Comparison of ENCODE assay signal across 8 mouse cellular contexts in the genomic region with DNA sequence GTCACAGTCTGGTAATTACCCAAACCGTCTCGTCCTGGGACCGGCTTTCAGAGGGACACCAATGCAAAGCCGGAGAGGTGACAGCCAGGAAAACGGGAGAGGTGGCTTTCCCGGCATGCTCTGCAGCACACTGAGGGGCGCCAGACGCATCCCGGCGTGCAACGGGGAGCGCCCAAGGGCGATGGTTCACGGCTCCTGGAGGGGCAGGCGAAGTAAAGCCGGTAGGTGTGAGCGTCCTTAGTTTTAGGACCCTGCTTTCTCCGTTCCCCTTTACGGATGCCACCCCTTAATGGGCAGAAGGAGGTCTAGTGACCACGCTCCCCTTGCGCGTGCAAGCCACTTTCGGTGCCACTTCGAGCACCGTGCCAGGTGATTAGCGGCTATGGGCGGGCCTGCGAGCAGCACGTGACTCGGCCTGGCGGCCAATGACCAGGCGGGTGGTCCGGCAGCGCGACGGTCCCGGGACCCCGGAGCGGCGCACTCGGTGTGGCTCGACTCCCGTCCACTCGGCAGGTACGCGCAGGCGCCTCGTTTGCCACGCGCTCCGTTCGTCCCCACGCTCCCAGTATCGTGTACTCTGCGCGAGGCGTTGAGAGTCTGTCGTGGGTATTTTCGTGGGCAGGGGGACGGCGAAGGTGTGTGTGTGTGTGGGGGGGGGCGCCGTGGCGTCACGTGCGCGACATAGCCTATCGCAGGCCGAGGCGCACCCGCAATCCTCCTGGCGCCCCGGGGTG. TPM values are rescaled to one million over a fixed set of nuclear protein-coding genes. Genes with fewer than 3 reads are reported as not detected.
DNase-seq lines count a peak whose midpoint lies in the region; ATAC-seq and TF ChIP-seq lines count a peak whose summit lies in the region.

No protein-coding gene starts in this region.

- TF ChIP-seq POLR2A in bone marrow macrophage, adult 2 months (IDR thresholded peaks at IDR 0.05; ENCODE audit: borderline replicate concordance, low read depth, low read length), result no peak
- TF ChIP-seq POLR2A in heart, adult 2 months (IDR thresholded peaks at IDR 0.05; ENCODE audit: insufficient read depth, low read depth, low read length), result peak; percentile 62
- TF ChIP-seq POLR2A in kidney, adult 2 months (IDR thresholded peaks at IDR 0.05; ENCODE audit: low read depth, low read length), result no peak

- H3K9ac ChIP-seq in embryonic facial prominence, embryonic 13.5 days, result peak overlapping the region; percentile 76
- peak overlapping the region; percentile 65 for H3K9ac ChIP-seq in heart, adult 2 months (ENCODE audit: low read depth, low read length)
- H3K9ac ChIP-seq in limb, embryonic 13.5 days, result peak overlapping the region; percentile 68
- H3K9ac ChIP-seq in midbrain, embryonic 14.5 days (replicated peaks; ENCODE audit: low read length), result peak overlapping the region; percentile 59

- 0 out of 2 replicates have a peak, but pooled peaks cover 4% of the 10 kb centered on the region for H3K27me3 ChIP-seq in embryonic facial prominence, embryonic 13.5 days
- no peaks in the 10 kb centered on the region for H3K27me3 ChIP-seq in heart, adult 2 months (ENCODE audit: control insufficient read depth, insufficient read depth, low read length)
- H3K27me3 ChIP-seq in kidney, adult 2 months (replicated peaks; ENCODE audit: control insufficient read depth, insufficient read depth, low read length), result no peaks in the 10 kb centered on the region
- peaks cover 6% of the 10 kb centered on the region; the same call in 1 of the 2 replicates for H3K27me3 ChIP-seq in limb, embryonic 13.5 days
- no peaks in the 10 kb centered on the region for H3K27me3 ChIP-seq in midbrain, embryonic 14.5 days (ENCODE audit: control insufficient read depth, insufficient read depth, low read length)

- peak overlapping the region; percentile 93 for H3K4me2 ChIP-seq in embryonic facial prominence, embryonic 13.5 days
- H3K4me2 ChIP-seq in limb, embryonic 13.5 days (replicated peaks), result peak overlapping the region; percentile 72
- peak overlapping the region; percentile 88 for H3K4me2 ChIP-seq in midbrain, embryonic 14.5 days (ENCODE audit: low read length)

- no peak for TF ChIP-seq CTCF in bone marrow macrophage, adult 2 months (IDR thresholded peaks at IDR 0.05; ENCODE audit: low read depth, low read length)
- no peak for TF ChIP-seq CTCF in heart, adult 2 months (IDR thresholded peaks at IDR 0.05)
- no peak for TF ChIP-seq CTCF in kidney, adult 2 months (conservative IDR thresholded peaks at IDR 0.05; ENCODE audit: insufficient read depth, insufficient read length, low read depth, low read length)

- peaks cover 3% of the 10 kb centered on the region; the same call in 1 of the 2 replicates for H3K4me1 ChIP-seq in bone marrow macrophage, adult 2 months (ENCODE audit: control insufficient read depth, insufficient read depth, low read length)
- 0 out of 2 replicates have a peak, but pooled peaks cover 7% of the 10 kb centered on the region for H3K4me1 ChIP-seq in embryonic facial prominence, embryonic 13.5 days
- no peaks in the 10 kb centered on the region for H3K4me1 ChIP-seq in heart, adult 2 months (ENCODE audit: control insufficient read depth, insufficient read depth, low read length)
- H3K4me1 ChIP-seq in kidney, adult 2 months (ENCODE audit: control insufficient read depth, insufficient read depth, low read length), result no peaks in the 10 kb centered on the region
- H3K4me1 ChIP-seq in limb, embryonic 13.5 days, result peaks cover 6% of the 10 kb centered on the region
- peaks cover 2% of the 10 kb centered on the region; the same call in 1 of the 2 replicates for H3K4me1 ChIP-seq in midbrain, embryonic 14.5 days (ENCODE audit: control insufficient read depth, insufficient read depth, low read length)

- intact Hi-C loops in heart, adult 2 months (cut with DNase I), result loop anchor here (2.0 kb wide), 2 partner anchors 24 to 86 kb away; partner anchors contain the start of genes Mga and Rpap1

- no peaks in the 10 kb centered on the region for H3K9me3 ChIP-seq in embryonic facial prominence, embryonic 13.5 days
- no peaks in the 10 kb centered on the region for H3K9me3 ChIP-seq in limb, embryonic 13.5 days
- no peaks in the 10 kb centered on the region for H3K9me3 ChIP-seq in midbrain, embryonic 14.5 days (ENCODE audit: control insufficient read depth, low read length)

- no peaks in the 10 kb centered on the region for H3K79me2 ChIP-seq in heart, adult 2 months (replicated peaks; ENCODE audit: control insufficient read depth, insufficient read depth, low read length)

- H3K27ac ChIP-seq in bone marrow macrophage, adult 2 months (ENCODE audit: insufficient read depth, low read depth, low read length), result no peak overlapping the region
- H3K27ac ChIP-seq in embryonic facial prominence, embryonic 13.5 days, result peak overlapping the region; percentile 55; the same call in 1 of the 2 replicates
- H3K27ac ChIP-seq in heart, adult 2 months, result peak overlapping the region; percentile 62
- H3K27ac ChIP-seq in kidney, adult 2 months (ENCODE audit: insufficient read depth, low read depth, low read length), result peak overlapping the region; percentile 32; the same call in 1 of the 2 replicates
- H3K27ac ChIP-seq in limb, embryonic 13.5 days, result peak overlapping the region; percentile 81
- peak overlapping the region; percentile 89 for H3K27ac ChIP-seq in midbrain, embryonic 14.5 days (replicated peaks; ENCODE audit: low read depth, low read length)

- peak overlapping the region; percentile 59 for H3K4me3 ChIP-seq in bone marrow macrophage, adult 2 months (ENCODE audit: insufficient read depth, low read length)
- H3K4me3 ChIP-seq in embryonic facial prominence, embryonic 13.5 days, result peak overlapping the region; percentile 56
- peak overlapping the region; percentile 68 for H3K4me3 ChIP-seq in heart, adult 2 months
- peak overlapping the region; percentile 60 for H3K4me3 ChIP-seq in kidney, adult 2 months (ENCODE audit: insufficient read depth, low read depth, low read length)
- H3K4me3 ChIP-seq in limb, embryonic 13.5 days, result peak overlapping the region; percentile 55
- H3K4me3 ChIP-seq in midbrain, embryonic 14.5 days (replicated peaks; ENCODE audit: low read depth, low read length), result peak overlapping the region; percentile 54

- ATAC-seq in embryonic facial prominence, embryonic 13.5 days (ENCODE audit: insufficient number of reproducible peaks, insufficient read depth, low FRiP score, low TSS enrichment, low read depth), result peak; percentile 87
- peak; percentile 91 for ATAC-seq in limb, embryonic 13.5 days (ENCODE audit: low FRiP score, low read depth)
- ATAC-seq in midbrain, embryonic 14.5 days (ENCODE audit: low FRiP score, low TSS enrichment), result peak; percentile 91
- ATAC-seq in activated CD4-positive, CD25-positive, alpha-beta regulatory T cell, adult 4 months, result no peak

- peak; percentile 78 to 82 for DNase-seq in heart, adult 2 months
- peak; percentile 72 for DNase-seq in kidney, adult 2 months
- peak; percentile 87 for DNase-seq in midbrain, embryonic 14.5 days
- peak; percentile 44 to 51 for DNase-seq in spleen, adult 18-20 months

- TF ChIP-seq EP300 in heart, adult 2 months (IDR thresholded peaks at IDR 0.05; ENCODE audit: insufficient read depth, low read depth, low read length), result no peak

- no peaks in the 10 kb centered on the region for H3K36me3 ChIP-seq in embryonic facial prominence, embryonic 13.5 days
- H3K36me3 ChIP-seq in heart, adult 2 months (ENCODE audit: control insufficient read depth, insufficient read depth, low read length), result no peaks in the 10 kb centered on the region; the same call in 1 of the 2 replicates
- no peaks in the 10 kb centered on the region for H3K36me3 ChIP-seq in kidney, adult 2 months (ENCODE audit: control insufficient read depth, insufficient read depth, low read length)
- no peaks in the 10 kb centered on the region for H3K36me3 ChIP-seq in limb, embryonic 13.5 days
- H3K36me3 ChIP-seq in midbrain, embryonic 14.5 days (ENCODE audit: control insufficient read depth, insufficient read depth, low read length), result no peaks in the 10 kb centered on the region

- under 1% methylated on average over 73 of the region's 73 CpGs for WGBS in embryonic facial prominence, embryonic 13.5 days
- under 1% methylated on average over 73 of the region's 73 CpGs for WGBS in heart, adult 2 months
- 2% methylated on average over 73 of the region's 73 CpGs for WGBS in kidney, adult 2 months
- WGBS in limb, embryonic 13.5 days, result under 1% methylated on average over 71 of the region's 73 CpGs
- under 1% methylated on average over 73 of the region's 73 CpGs for WGBS in midbrain, embryonic 14.5 days

RNA-seq across cellular contexts. Expression of gene Mga, which starts 24.5 kb away (rescaled TPM):
- 30.3 and 30.8 TPM in 2 replicates for polyA plus RNA-seq in bone marrow macrophage, adult 2 months (2012; ENCODE audit: insufficient read depth, insufficient read length, missing spikeins)
- polyA plus RNA-seq in embryonic facial prominence, embryonic 13.5 days (2015; fragmentation: Nextera tagmentation; extraction: Ambion mirVana), result 34.0 and 39.3 TPM in 2 replicates
- 10 to 100 TPM; 36.2 to 41.0 TPM for total RNA-seq in heart, adult 2 months (2021)
- 11.6 and 21.6 TPM in 2 replicates for polyA plus RNA-seq in heart, adult 2 months (2012; rRNA removed)
- 14.7 and 15.3 TPM in 2 replicates for polyA plus RNA-seq in kidney, adult 2 months (2012; rRNA removed)
- polyA plus RNA-seq in limb, embryonic 13.5 days (2015; fragmentation: Nextera tagmentation; extraction: Ambion mirVana), result 36.3 and 37.3 TPM in 2 replicates
- polyA plus RNA-seq in midbrain, embryonic 14.5 days (2014; fragmentation: Nextera tagmentation; extraction: Ambion mirVana), result 35.8 and 42.8 TPM in 2 replicates
- polyA plus RNA-seq in activated CD4-positive, CD25-positive, alpha-beta regulatory T cell, adult 4 months (2017; shearing (Covaris generic)), result 10 to 100 TPM; 30.4 to 32.7 TPM
